Mouse (Mus musculus) ovary, adult 18-20 months (tissue): ENCODE measurements around the gene 4930544D05Rik.

Experiments used
- DNase-seq: peaks from one replicate; pipeline ENCODE4 v3.0.0; 2022; ENCODE audit warnings: low spot score, mixed read lengths

4930544D05Rik gene

DNA sequence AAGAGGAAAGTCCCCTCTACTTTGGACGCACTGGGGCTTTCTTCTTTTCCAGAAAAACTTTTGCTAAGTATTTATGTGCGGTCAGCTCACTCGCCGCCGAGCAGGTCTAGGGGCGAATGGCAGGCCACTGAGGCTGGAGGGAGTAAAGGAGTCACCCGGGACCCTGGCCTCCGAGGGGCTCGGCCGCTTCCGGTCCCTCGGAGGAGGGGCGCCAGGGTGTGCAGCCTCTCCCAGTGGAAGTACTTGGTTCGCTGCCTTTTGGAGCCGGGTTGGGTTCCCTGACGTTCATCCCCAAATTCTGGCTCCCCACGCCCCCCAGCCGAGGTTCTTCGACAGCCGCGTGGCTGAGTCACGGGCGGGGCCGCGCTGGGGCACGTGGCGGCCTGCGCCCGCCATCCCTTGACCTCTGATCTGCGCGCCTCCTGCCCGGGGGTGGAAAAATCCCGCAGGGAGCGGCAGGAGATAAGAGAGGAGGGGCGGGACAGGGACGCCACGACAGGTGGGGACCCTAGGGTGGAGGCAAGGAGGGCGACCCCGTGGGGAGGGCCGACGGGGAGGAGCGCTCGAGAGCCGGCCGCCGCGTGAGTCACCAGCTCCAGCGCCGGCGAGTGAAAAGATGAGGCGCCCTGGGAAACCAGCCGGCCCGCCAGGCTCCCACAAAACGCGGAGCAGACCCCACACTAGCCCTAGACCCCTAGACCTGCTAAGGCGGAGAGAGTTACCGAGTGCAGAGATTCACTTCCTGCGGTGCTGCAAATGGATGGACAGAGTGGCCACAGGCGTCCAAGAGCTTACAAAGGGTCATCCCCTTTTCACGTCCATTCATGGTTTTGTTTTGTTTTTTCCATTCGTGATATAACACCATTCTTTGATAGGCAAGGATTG, 40.2 kb downstream of the 4930544D05Rik start:
- DNase-seq, result peak; percentile 53

DNA sequence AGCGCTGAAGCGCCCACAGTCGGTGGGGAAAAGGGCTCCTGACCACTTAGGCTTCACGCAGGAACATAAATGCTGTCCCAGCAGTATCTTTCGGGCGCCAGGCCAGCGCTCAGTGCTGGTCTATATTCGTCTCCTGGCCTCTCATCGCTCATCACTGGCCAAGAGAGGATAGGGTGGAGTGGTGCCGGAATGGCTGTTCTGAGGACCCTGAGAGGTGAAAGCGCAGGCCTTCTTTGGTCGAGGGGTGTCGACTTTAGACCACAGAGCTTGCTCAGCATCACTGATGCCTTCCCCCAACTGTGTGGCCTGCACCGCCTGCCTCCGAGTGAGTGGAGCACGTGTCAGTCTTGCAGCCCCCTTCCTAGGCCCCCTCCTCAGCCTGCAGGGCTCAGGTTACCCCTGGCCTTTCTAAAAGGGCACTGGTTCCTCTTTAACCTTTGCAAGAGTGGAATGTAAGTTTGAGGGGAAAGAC, 40.8 kb downstream of the 4930544D05Rik start:
- no peak for DNase-seq

DNA sequence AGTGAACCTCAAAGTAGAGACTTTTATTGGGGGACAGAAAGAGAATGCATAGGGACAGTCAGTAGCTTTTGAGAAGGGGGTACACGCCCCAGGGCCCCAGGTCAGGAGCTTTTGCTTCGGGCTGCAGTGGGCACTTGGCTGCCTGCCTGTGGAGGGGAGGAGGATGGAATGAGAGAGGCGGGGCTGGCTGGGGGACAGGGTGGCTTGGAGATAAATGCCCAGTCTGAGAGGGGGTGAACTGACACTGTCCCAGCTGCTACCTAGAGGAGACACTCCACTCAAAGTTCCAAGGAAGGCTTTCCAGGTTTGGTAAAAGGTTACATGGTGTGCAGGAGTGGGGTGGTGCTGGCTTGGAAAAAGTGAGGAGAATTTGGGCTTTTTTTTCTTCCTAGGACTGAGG, 41.3 kb downstream of the 4930544D05Rik start, which contains the start of gene Eno3:
TSS of gene Eno3 (plus strand) at position 239 of the 400 bp plus-strand sequence.
- DNase-seq, result no peak

DNA sequence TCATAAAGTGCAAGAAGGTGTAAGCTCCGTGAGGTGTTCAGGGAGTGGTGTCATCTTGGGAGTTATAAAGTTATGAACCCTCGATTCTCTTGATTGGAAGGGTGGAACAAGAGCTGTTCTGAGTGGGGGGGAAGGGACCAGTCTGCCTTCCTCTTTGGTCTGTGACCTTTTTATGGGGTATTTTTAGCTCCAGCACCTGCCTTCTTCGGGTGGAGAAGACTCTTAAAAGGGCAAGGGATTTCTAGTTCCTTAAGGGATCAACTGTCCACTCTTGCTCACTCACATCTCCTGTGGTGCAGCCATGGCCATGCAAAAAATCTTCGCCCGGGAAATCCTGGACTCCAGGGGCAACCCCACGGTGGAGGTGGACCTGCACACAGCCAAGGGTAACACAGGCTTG, 41.9 kb downstream of the 4930544D05Rik start:
- DNase-seq, result no peak

DNA sequence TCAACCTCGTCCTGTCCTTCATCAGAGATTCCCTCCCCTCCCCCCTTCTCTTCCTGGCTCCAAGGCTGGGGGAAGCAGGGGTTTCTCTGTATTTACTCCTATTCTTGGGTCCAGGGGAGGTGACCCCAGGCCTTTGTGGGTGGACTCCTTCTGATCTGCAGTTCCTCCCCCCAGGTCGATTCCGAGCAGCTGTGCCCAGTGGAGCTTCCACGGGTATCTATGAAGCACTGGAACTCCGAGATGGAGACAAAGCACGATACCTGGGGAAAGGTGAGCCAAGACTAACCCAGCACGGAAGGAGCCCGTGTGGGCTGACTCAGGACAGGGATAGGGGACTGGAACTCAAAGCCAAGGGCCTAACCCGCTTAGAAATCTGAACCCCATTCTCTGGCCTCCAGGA, 42.3 kb downstream of the 4930544D05Rik start:
- no peak for DNase-seq

DNA sequence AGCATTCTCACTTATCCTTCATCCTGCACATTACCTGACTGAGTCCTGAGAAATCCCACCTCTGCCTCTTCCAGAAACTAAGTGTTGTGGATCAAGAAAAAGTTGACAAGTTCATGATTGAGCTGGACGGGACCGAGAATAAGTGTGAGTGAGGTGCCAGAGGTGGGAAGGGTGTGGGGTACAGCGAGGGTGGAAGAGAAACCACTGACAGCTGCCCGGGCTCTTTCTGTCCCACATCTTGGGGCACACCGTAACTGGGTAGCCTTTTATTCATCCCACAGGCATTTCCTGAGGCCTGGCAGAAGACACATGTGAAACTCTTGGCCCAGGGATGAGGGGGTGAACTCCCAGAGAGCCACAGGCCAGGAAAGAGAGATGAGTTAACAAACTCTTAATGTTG, 42.9 kb downstream of the 4930544D05Rik start:
- no peak for DNase-seq

DNA sequence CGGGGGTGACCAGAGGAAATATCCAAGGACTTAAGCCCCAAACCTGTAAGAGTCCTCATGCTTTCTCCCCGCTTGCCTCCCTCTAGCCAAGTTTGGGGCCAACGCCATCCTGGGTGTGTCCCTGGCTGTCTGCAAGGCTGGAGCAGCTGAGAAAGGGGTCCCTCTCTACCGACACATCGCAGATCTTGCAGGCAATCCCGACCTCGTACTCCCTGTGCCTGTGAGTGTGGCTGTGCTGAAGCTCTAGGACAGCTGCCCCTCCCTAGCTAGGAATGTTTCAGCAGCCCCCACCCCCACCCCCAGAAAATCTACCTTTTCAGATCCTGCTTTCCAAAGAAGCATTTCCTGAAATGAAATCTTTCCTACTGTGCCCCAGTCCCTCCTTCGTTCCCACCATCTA, 43.3 kb downstream of the 4930544D05Rik start:
- DNase-seq, result no peak

DNA sequence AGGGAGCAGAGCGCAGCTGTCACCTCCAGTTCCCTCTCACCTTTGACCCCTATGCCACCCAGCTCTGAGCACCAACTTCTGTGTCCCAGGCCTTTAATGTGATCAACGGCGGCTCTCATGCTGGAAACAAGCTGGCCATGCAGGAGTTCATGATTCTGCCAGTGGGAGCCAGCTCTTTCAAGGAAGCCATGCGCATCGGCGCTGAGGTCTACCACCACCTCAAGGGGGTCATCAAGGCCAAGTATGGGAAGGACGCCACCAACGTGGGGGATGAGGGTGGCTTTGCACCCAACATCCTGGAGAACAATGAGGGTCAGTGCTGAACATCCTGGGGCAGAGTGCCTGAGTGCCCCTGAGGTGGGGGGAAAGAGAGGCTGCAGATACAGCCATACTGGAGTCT, 44.9 kb downstream of the 4930544D05Rik start:
- no peak for DNase-seq

DNA sequence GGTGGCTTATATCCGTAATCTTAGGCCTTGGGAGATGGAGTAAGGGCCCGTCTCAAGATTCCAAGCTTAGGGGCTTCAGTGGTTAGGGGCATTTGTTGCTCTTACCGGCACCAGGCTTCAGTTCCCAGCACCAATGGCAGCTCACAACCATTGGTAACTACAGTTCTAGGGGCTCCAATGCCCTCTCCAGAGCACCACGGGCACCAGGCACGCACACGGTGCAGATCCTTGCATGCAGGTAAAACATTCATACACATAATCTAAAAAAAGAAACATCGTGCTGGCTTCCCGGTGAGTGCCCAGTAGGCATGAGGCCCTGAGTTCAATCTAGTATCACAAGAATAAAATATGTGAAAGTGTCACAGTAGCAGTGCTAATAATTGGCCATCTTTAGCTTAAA, 47.5 kb downstream of the 4930544D05Rik start:
- DNase-seq, result no peak

DNA sequence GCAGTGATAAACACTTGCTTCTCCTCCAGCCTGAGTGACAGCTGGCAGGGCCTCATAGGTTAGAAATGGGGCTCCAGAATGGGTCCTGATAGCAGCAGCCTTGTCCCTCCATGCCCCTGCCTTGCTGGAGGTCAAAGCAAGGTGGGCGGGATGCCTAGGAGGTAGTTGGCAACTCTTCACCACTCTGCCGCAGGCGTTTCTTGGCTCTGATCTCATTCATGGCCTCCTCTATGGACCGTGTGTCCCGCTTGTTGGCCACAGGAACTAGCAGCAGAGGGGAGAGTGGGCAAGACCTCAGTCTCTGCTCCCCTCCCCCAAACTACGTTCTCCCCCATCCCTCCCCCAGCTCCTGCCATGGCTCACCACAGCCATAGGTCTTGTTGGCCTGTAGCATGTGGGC, 48.3 kb downstream of the 4930544D05Rik start:
- DNase-seq, result no peak

DNA sequence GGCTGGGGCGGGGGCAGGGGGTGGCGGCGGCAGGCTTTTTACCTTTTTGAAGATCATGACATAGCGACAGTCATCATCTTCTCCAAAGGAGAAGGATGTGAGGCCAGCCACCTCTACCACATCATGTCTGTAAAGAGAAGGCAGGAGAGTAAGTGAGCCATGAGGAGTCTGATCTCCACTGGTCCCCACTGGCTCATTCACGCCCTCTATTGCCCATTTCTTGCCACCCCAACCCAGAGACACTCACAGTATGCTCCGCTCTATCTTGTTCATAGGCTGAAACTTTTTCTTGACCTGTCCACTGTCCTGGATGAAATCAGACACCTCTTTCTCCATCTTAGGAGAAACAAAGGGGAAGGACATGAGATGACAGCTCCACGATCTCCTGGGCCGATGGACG, 49.1 kb downstream of the 4930544D05Rik start:
- DNase-seq, result no peak
